Mouse (Mus musculus) bone marrow macrophage, adult 2 months (primary cell): ENCODE data around the gene Nup98.

Experiments
- CTCF ChIP-seq: IDR thresholded peaks from 2 replicates; pipeline ENCODE4 v1.5.1; 2012; ENCODE audit warnings: low read depth, mild to moderate bottlenecking, low read length, moderate library complexity
- POLR2A ChIP-seq: IDR thresholded peaks from 2 replicates; pipeline ENCODE4 v1.6.1; 2012; ENCODE audit warnings: mild to moderate bottlenecking, low read depth, low read length, borderline replicate concordance

- TF ChIP-seq POLR2A (no peak), CTCF (no peak)
Measured at GRCm38 (mm10) chr7:102243870-102244269, 33.9 kb upstream of the Nup98 start.
